Mouse (Mus musculus) megakaryocyte, embryonic 14.5 days (primary cell): ENCODE measurements at regions not wholly inside any gene's neighbourhood (a gene's known extent, or its start where the extent isn't known, plus 50 kb on each side); places are given as distances from the start of the nearest gene placed in this dataset.

Source experiments
- FLI1 ChIP-seq: IDR thresholded peaks from 2 replicates; pipeline ENCODE4 v1.6.1; 2012; ENCODE audit warnings: low read length, inconsistent platforms, mixed read lengths
- GATA1 ChIP-seq: IDR thresholded peaks from 3 replicates; pipeline ENCODE4 v1.6.1; 2012; ENCODE audit warnings: mixed read lengths, low read length, inconsistent platforms, borderline replicate concordance

DNA sequence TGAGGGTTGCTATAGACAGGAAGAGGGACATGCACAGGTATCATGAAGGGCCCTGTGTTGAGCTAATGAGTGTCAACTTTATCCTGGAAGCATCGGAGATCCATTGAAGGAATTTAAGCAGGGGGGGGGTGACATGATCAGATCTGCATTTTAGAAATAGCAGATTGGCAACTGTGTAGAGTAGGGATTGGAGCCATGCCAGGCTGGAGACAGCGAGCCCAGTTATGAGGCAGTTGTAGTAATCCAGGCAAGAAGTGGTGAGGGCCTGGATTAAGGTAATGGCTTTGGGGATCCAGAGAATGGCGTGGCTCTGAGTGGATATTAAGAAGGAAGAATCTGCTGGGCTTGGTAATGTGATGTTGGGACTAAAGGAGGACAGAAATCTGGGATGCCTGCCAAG lies 528.5 kb downstream of the Fgf9 start:
- no peak for TF ChIP-seq GATA1
- TF ChIP-seq FLI1, result no peak
